Mouse (Mus musculus) cerebellum, adult 2 months (tissue): ENCODE data around the gene Ggt7.

Source experiments
- CTCF ChIP-seq: fragments of 200-500 bp; IDR thresholded peaks from 2 replicates; pipeline ENCODE4 v1.5.1; 2011; ENCODE audit warnings: low read depth, mild to moderate bottlenecking, control low read depth, low read length, moderate library complexity, borderline replicate concordance; ENCODE audit not compliant: insufficient read depth
- POLR2A ChIP-seq: fragments of 200-500 bp; IDR thresholded peaks from 2 replicates; pipeline ENCODE4 v1.6.1; 2011; ENCODE audit warnings: low read length, control low read depth, borderline replicate concordance; ENCODE audit not compliant: insufficient read depth

DNA sequence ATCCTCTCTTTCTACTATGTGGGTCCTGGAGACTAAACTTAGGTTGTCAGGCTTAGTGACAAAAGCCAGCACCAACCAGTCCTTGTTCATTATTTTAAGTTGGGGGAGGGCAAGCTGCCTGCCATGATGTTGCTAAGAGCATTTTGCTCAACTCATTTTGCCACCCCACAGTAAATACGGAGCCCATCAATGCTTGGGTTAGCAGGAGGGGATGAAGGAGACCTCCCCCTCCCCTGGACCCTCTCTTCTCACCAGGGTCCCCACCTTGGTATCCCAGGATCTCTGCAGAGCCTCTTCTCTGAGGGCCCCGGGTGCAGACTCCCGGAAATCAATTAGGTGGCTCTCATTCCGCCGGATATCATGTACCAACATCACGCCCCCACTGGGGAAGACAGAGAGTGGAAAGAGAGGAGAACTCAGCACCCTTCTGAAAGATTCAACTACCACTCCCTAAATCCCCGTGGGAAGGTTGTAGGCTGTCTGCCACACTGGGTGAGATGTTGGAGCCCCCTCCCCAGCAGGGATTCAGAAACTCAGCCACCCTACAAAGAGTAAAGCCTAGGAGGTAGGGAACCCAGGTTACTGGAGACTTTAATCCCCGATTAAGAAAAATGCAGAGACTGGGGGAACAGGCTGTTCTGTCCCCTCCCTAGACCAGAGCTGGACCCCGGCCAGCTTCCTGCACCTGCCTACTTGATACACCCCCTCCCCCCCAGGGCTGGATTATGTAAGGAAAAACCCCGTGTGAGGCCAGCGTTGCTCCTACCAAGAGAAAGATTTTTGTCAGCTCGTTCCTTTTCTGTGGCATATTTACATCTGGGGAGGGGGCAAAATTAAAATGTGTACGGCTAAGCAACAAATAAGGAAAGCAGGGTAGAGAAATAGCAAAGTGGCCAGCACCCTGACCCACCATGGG, 13.3 kb downstream of the Ggt7 start:
- no peak for TF ChIP-seq CTCF
- TF ChIP-seq POLR2A, result no peak
